Mouse (Mus musculus): ENCODE measurements around the gene Ttc28. TPM values are rescaled to one million over a fixed set of nuclear protein-coding genes. Genes with fewer than 3 reads are reported as not detected.
A peak's percentile ranks its signal among the peaks of the same experiment; 100 is the strongest.

The Ttc28 gene
- total and polyA plus RNA-seq, 2 experiments from 2014 or later = 14.5 to 50.4 TPM

- Histone ChIP-seq H3K27ac (ENCODE audit: low read depth, low read length) (no peak overlapping the region), H3K9ac (no peak overlapping the region), H3K4me2 (ENCODE audit: low read depth) (no peak overlapping the region), H3K27me3 (ENCODE audit: insufficient read depth, low read length) (no peaks in the 10 kb centered on the region), H3K4me1 (ENCODE audit: insufficient read depth) (peaks cover 7% of the 10 kb centered on the region; the same call in 1 of the 2 replicates), H3K9me3 (ENCODE audit: low read length) (no peaks in the 10 kb centered on the region), H3K36me3 (ENCODE audit: insufficient read depth) (no peaks in the 10 kb centered on the region), H3K4me3 (ENCODE audit: low read depth, low read length) (no peak overlapping the region)
- no peak for TF ChIP-seq CTCF (IDR thresholded peaks at IDR 0.05; ENCODE audit: low read depth)
- no peak for ATAC-seq
- DNase-seq = no peak
- 16% methylated on average over 9 of the region's 9 CpGs for WGBS
These were observed 290.8 kb downstream of the Ttc28 start for GRCm38 (mm10) chr5:111170383-111170782.

- Histone ChIP-seq H3K4me1 (ENCODE audit: insufficient read depth) (peaks cover 21% of the 10 kb centered on the region), H3K27ac (ENCODE audit: low read depth, low read length) (no peak overlapping the region), H3K36me3 (ENCODE audit: insufficient read depth) (no peaks in the 10 kb centered on the region), H3K9me3 (ENCODE audit: low read length) (no peaks in the 10 kb centered on the region), H3K4me3 (ENCODE audit: low read depth, low read length) (no peak overlapping the region), H3K4me2 (ENCODE audit: low read depth) (no peak overlapping the region), H3K27me3 (ENCODE audit: insufficient read depth, low read length) (no peaks in the 10 kb centered on the region), H3K9ac (no peak overlapping the region)
- ATAC-seq = 0 out of 2 replicates have a peak, but pooled peaks have one; percentile 23
- DNase-seq = no peak
- 48% methylated on average over 12 of the region's 12 CpGs for WGBS
- no peak for TF ChIP-seq CTCF (IDR thresholded peaks at IDR 0.05; ENCODE audit: low read depth)
These were observed 295.8 kb downstream of the Ttc28 start for GRCm38 (mm10) chr5:111175410-111175809.

DNA sequence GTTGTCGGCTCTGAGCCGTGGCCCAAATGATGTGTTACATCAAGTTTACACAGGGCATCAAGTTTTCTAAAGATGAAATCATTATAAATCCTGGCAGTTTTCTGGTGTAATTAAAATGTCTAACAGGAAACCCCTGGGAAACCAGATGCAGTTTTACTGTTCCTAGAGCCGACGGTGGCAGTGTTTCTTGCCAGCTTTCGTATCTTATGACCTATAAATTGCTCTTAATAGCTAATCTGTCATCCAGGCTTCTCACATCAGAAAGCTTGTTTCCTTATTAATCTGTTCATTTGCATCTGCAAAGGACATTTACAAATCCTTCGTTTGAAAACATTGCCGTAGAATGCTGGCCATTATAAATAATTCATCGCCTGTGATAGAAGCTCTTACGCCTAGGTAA is 296.2 kb downstream of the Ttc28 start:
- no peak overlapping the region for H3K27ac ChIP-seq (ENCODE audit: low read depth, low read length)

GRCm38 (mm10) chr5:111176441-111176840 is 296.8 kb downstream of the Ttc28 start:
- Histone ChIP-seq H3K27me3 (ENCODE audit: insufficient read depth, low read length) (no peaks in the 10 kb centered on the region), H3K4me2 (ENCODE audit: low read depth) (no peak overlapping the region), H3K27ac (ENCODE audit: low read depth, low read length) (no peak overlapping the region), H3K4me3 (ENCODE audit: low read depth, low read length) (no peak overlapping the region), H3K9me3 (ENCODE audit: low read length) (no peaks in the 10 kb centered on the region), H3K9ac (no peak overlapping the region), H3K36me3 (ENCODE audit: insufficient read depth) (no peaks in the 10 kb centered on the region), H3K4me1 (ENCODE audit: insufficient read depth) (peaks cover 25% of the 10 kb centered on the region)
- WGBS = 79% methylated on average over 13 of the region's 13 CpGs
- ATAC-seq = no peak
- no peak for DNase-seq
- no peak for TF ChIP-seq CTCF (IDR thresholded peaks at IDR 0.05; ENCODE audit: low read depth)

More for the DNA sequence above, 296.2 kb downstream of the Ttc28 start:
- TF ChIP-seq CTCF (IDR thresholded peaks at IDR 0.05; ENCODE audit: low read depth) = no peak
- Histone ChIP-seq H3K4me3 (ENCODE audit: low read depth, low read length) (no peak overlapping the region), H3K9ac (no peak overlapping the region), H3K9me3 (ENCODE audit: low read length) (no peaks in the 10 kb centered on the region), H3K27me3 (ENCODE audit: insufficient read depth, low read length) (no peaks in the 10 kb centered on the region), H3K4me1 (ENCODE audit: insufficient read depth) (peaks cover 22% of the 10 kb centered on the region), H3K36me3 (ENCODE audit: insufficient read depth) (no peaks in the 10 kb centered on the region), H3K4me2 (ENCODE audit: low read depth) (no peak overlapping the region)
- ATAC-seq = peak; percentile 17; the same call in 1 of the 2 replicates
- WGBS = 20% methylated on average over 9 of the region's 9 CpGs
- no peak for DNase-seq

GRCm38 (mm10) chr5:111178324-111179076 is 298.9 kb downstream of the Ttc28 start:
- no peak overlapping the region for H3K9ac ChIP-seq
- 68% methylated on average over 21 of the region's 21 CpGs for WGBS
- H3K27ac ChIP-seq (ENCODE audit: low read depth, low read length) = no peak overlapping the region
- no peak for TF ChIP-seq CTCF (IDR thresholded peaks at IDR 0.05; ENCODE audit: low read depth)
- no peak overlapping the region for H3K4me2 ChIP-seq (ENCODE audit: low read depth)
- peaks cover 25% of the 10 kb centered on the region for H3K4me1 ChIP-seq (ENCODE audit: insufficient read depth)
- H3K4me3 ChIP-seq (ENCODE audit: low read depth, low read length) = no peak overlapping the region
- H3K27me3 ChIP-seq (ENCODE audit: insufficient read depth, low read length) = no peaks in the 10 kb centered on the region
- H3K36me3 ChIP-seq (ENCODE audit: insufficient read depth) = no peaks in the 10 kb centered on the region
- DNase-seq (no peak), ATAC-seq (no peak)
- no peaks in the 10 kb centered on the region for H3K9me3 ChIP-seq (ENCODE audit: low read length)

DNA sequence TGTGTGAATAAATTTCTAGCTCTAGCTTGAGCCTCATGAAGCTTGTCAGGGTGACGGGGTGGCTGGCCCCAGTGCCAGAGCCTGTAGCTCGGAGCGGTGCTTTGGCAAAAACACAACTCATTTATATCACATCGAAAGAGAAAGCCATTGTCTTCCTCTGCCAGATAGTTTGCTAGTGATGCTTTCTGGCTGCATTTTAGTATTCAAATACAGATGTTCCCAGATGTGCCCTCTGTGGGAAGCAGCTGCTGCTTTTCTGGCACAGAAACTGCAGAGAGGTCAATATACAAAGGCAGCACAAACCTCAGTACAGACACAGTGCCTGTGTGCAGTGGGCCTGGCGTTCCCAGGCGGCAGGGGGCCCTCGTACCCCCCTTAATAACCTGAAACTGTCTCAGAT is 300.0 kb downstream of the Ttc28 start:
- H3K9me3 ChIP-seq (ENCODE audit: low read length) = no peaks in the 10 kb centered on the region
- TF ChIP-seq CTCF (IDR thresholded peaks at IDR 0.05; ENCODE audit: low read depth) = no peak
- H3K4me1 ChIP-seq (ENCODE audit: insufficient read depth) = peaks cover 25% of the 10 kb centered on the region
- no peak overlapping the region for H3K9ac ChIP-seq
- WGBS = 21% methylated on average over 7 of the region's 7 CpGs
- peak overlapping the region; percentile 13 for H3K4me2 ChIP-seq (ENCODE audit: low read depth)
- no peaks in the 10 kb centered on the region for H3K27me3 ChIP-seq (ENCODE audit: insufficient read depth, low read length)
- peak; percentile 30; the same call in 1 of the 2 replicates for ATAC-seq
- peak overlapping the region; percentile 51 for H3K27ac ChIP-seq (ENCODE audit: low read depth, low read length)
- no peaks in the 10 kb centered on the region; the same call in 1 of the 2 replicates for H3K36me3 ChIP-seq (ENCODE audit: insufficient read depth)
- no peak for DNase-seq
- no peak overlapping the region for H3K4me3 ChIP-seq (ENCODE audit: low read depth, low read length)
